Mouse (Mus musculus): ENCODE data around the gene Nmt1. TPM values are rescaled to one million over a fixed set of nuclear protein-coding genes. Genes with fewer than 3 reads are reported as not detected.
A peak's percentile ranks its signal among the peaks of the same experiment; 100 is the strongest.

The Nmt1 gene
- polyA plus RNA-seq, 1 experiment = 58.8 TPM

- peak; percentile 59 to 64 for DNase-seq
- no peak for TF ChIP-seq CTCF (IDR thresholded peaks at IDR 0.05; ENCODE audit: borderline replicate concordance, insufficient read depth, low read depth, low read length)
- no peak for TF ChIP-seq POLR2A (IDR thresholded peaks at IDR 0.05; ENCODE audit: borderline replicate concordance, insufficient read depth, low read length)
- Histone ChIP-seq H3K27me3 (ENCODE audit: control insufficient read depth, insufficient read depth, low read length) (no peaks in the 10 kb centered on the region), H3K4me1 (ENCODE audit: control insufficient read depth, insufficient read depth, low read length) (peaks cover 5% of the 10 kb centered on the region; the same call in 1 of the 2 replicates), H3K27ac (ENCODE audit: insufficient read depth, low read length) (peak overlapping the region; percentile 13; the same call in 1 of the 2 replicates), H3K4me3 (replicated peaks; ENCODE audit: insufficient read depth, low read depth, low read length) (no peak overlapping the region)
- WGBS = 11% methylated on average over 9 of the region's 9 CpGs
Measured at GRCm38 (mm10) chr11:103050153-103050552, 22.2 kb downstream of the Nmt1 start.

GRCm38 (mm10) chr11:103051249-103051691 lies 23.3 kb downstream of the Nmt1 start:
- peak; percentile 47 to 56 for DNase-seq
- WGBS = 63% methylated on average over 8 of the region's 8 CpGs
- TF ChIP-seq POLR2A (IDR thresholded peaks at IDR 0.05; ENCODE audit: borderline replicate concordance, insufficient read depth, low read length) (no peak), CTCF (IDR thresholded peaks at IDR 0.05; ENCODE audit: borderline replicate concordance, insufficient read depth, low read depth, low read length) (no peak)
- Histone ChIP-seq H3K4me1 (ENCODE audit: control insufficient read depth, insufficient read depth, low read length) (peaks cover 5% of the 10 kb centered on the region; the same call in 1 of the 2 replicates), H3K27me3 (ENCODE audit: control insufficient read depth, insufficient read depth, low read length) (no peaks in the 10 kb centered on the region), H3K27ac (ENCODE audit: insufficient read depth, low read length) (no peak overlapping the region), H3K4me3 (replicated peaks; ENCODE audit: insufficient read depth, low read depth, low read length) (no peak overlapping the region)

- H3K27me3 ChIP-seq (ENCODE audit: control insufficient read depth, insufficient read depth, low read length) = no peaks in the 10 kb centered on the region
- 0 out of 2 replicates have a peak overlapping the region, but pooled peaks have one; percentile 34 for H3K27ac ChIP-seq (ENCODE audit: insufficient read depth, low read length)
- no peak overlapping the region for H3K4me3 ChIP-seq (replicated peaks; ENCODE audit: insufficient read depth, low read depth, low read length)
- TF ChIP-seq CTCF (IDR thresholded peaks at IDR 0.05; ENCODE audit: borderline replicate concordance, insufficient read depth, low read depth, low read length) = no peak
- no peak for DNase-seq
- H3K4me1 ChIP-seq (ENCODE audit: control insufficient read depth, insufficient read depth, low read length) = peaks cover 5% of the 10 kb centered on the region; the same call in 1 of the 2 replicates
- WGBS = 87% methylated on average over 6 of the region's 6 CpGs
Measured at GRCm38 (mm10) chr11:103052078-103052477, 24.1 kb downstream of the Nmt1 start.

- Histone ChIP-seq H3K4me1 (ENCODE audit: control insufficient read depth, insufficient read depth, low read length) (peaks cover 5% of the 10 kb centered on the region; the same call in 1 of the 2 replicates), H3K27ac (ENCODE audit: insufficient read depth, low read length) (no peak overlapping the region), H3K27me3 (ENCODE audit: control insufficient read depth, insufficient read depth, low read length) (no peaks in the 10 kb centered on the region), H3K4me3 (replicated peaks; ENCODE audit: insufficient read depth, low read depth, low read length) (no peak overlapping the region)
- WGBS = 81% methylated on average over 18 of the region's 18 CpGs
- DNase-seq = no peak
- TF ChIP-seq POLR2A (IDR thresholded peaks at IDR 0.05; ENCODE audit: borderline replicate concordance, insufficient read depth, low read length) (no peak), CTCF (IDR thresholded peaks at IDR 0.05; ENCODE audit: borderline replicate concordance, insufficient read depth, low read depth, low read length) (no peak)
Measured at GRCm38 (mm10) chr11:103053191-103054076, 25.4 kb downstream of the Nmt1 start.

GRCm38 (mm10) chr11:103054798-103055197 lies 26.8 kb downstream of the Nmt1 start:
- 36% methylated on average over 6 of the region's 6 CpGs for WGBS

GRCm38 (mm10) chr11:103056636-103057035 lies 28.6 kb downstream of the Nmt1 start:
- Histone ChIP-seq H3K4me3 (replicated peaks; ENCODE audit: insufficient read depth, low read depth, low read length) (no peak overlapping the region), H3K27me3 (ENCODE audit: control insufficient read depth, insufficient read depth, low read length) (no peaks in the 10 kb centered on the region), H3K4me1 (ENCODE audit: control insufficient read depth, insufficient read depth, low read length) (no peaks in the 10 kb centered on the region), H3K27ac (ENCODE audit: insufficient read depth, low read length) (no peak overlapping the region)
- DNase-seq = no peak
- 96% methylated on average over 7 of the region's 7 CpGs for WGBS
- no peak for TF ChIP-seq CTCF (IDR thresholded peaks at IDR 0.05; ENCODE audit: borderline replicate concordance, insufficient read depth, low read depth, low read length)
- no peak for TF ChIP-seq POLR2A (IDR thresholded peaks at IDR 0.05; ENCODE audit: borderline replicate concordance, insufficient read depth, low read length)

More at GRCm38 (mm10) chr11:103054798-103055197, 26.8 kb downstream of the Nmt1 start:
- Histone ChIP-seq H3K27me3 (ENCODE audit: control insufficient read depth, insufficient read depth, low read length) (no peaks in the 10 kb centered on the region), H3K4me3 (replicated peaks; ENCODE audit: insufficient read depth, low read depth, low read length) (no peak overlapping the region), H3K27ac (ENCODE audit: insufficient read depth, low read length) (no peak overlapping the region), H3K4me1 (ENCODE audit: control insufficient read depth, insufficient read depth, low read length) (peaks cover 5% of the 10 kb centered on the region; the same call in 1 of the 2 replicates)
- TF ChIP-seq CTCF (IDR thresholded peaks at IDR 0.05; ENCODE audit: borderline replicate concordance, insufficient read depth, low read depth, low read length) (peak; percentile 60; the same call in 1 of the 2 replicates), POLR2A (IDR thresholded peaks at IDR 0.05; ENCODE audit: borderline replicate concordance, insufficient read depth, low read length) (no peak)
- peak; percentile 62 to 68 for DNase-seq

- H3K4me3 ChIP-seq (replicated peaks; ENCODE audit: insufficient read depth, low read depth, low read length) = no peak overlapping the region
- no peaks in the 10 kb centered on the region for H3K4me1 ChIP-seq (ENCODE audit: control insufficient read depth, insufficient read depth, low read length)
- H3K27ac ChIP-seq (ENCODE audit: insufficient read depth, low read length) = no peak overlapping the region
- no peaks in the 10 kb centered on the region for H3K27me3 ChIP-seq (ENCODE audit: control insufficient read depth, insufficient read depth, low read length)
- TF ChIP-seq CTCF (IDR thresholded peaks at IDR 0.05; ENCODE audit: borderline replicate concordance, insufficient read depth, low read depth, low read length) = no peak
- TF ChIP-seq POLR2A (IDR thresholded peaks at IDR 0.05; ENCODE audit: borderline replicate concordance, insufficient read depth, low read length) = no peak
- WGBS = 41% methylated on average over 3 of the region's 3 CpGs
- DNase-seq = no peak
Measured at GRCm38 (mm10) chr11:103058499-103059085, 30.6 kb downstream of the Nmt1 start.

All from cerebellum, adult 2 months (tissue).